Mouse (Mus musculus): ENCODE results near the gene Gm21974.

GRCm38 (mm10) chr7:127944614-127945013 lies 49.4 kb upstream of the Gm21974 start:
- 0 out of 2 replicates have a peak, but pooled peaks have one; percentile 3 for TF ChIP-seq CTCF (IDR thresholded peaks at IDR 0.05)
- no peak for TF ChIP-seq EP300 (IDR thresholded peaks at IDR 0.05)
